Mouse (Mus musculus) kidney, embryonic 15.5 days (tissue): ENCODE measurements at regions not wholly inside any gene's neighbourhood (a gene's known extent, or its start where the extent isn't known, plus 50 kb on each side); places are given as distances from the start of the nearest gene placed in this dataset.
A peak's percentile ranks its signal among the peaks of the same experiment; 100 is the strongest.

Source experiments
- ATAC-seq: fragments of 200-750 bp; cut with Nextera tagmentation; replicated peaks from 2 replicates; pipeline ENCODE4 v1.8.0; 2017; ENCODE audit warnings: moderate TSS enrichment; ENCODE audit not compliant: low FRiP score
- H3K27ac ChIP-seq: fragments of 300-500 bp; sonication (generic); 2 replicates; pipeline ENCODE4 v1.5.1; 2015; ENCODE audit warnings: mild to moderate bottlenecking, inconsistent platforms
- H3K27me3 ChIP-seq: fragments of 300-500 bp; sonication (generic); 2 replicates; pipeline ENCODE4 v1.6.1; 2015; ENCODE audit warnings: inconsistent platforms
- H3K36me3 ChIP-seq: fragments of 300-500 bp; sonication (generic); 2 replicates; pipeline ENCODE4 v1.6.1; 2015; ENCODE audit warnings: inconsistent platforms
- H3K4me1 ChIP-seq: fragments of 300-500 bp; sonication (generic); 2 replicates; pipeline ENCODE4 v1.6.1; 2015; ENCODE audit warnings: inconsistent platforms
- H3K4me2 ChIP-seq: fragments of 300-500 bp; sonication (generic); 2 replicates; pipeline ENCODE4 v1.6.1; 2015; ENCODE audit warnings: moderate library complexity, mild to moderate bottlenecking, inconsistent platforms
- H3K4me3 ChIP-seq: fragments of 300-500 bp; sonication (generic); replicated peaks from 2 replicates; pipeline ENCODE4 v1.5.1; 2015; ENCODE audit warnings: mild to moderate bottlenecking, inconsistent platforms
- H3K9ac ChIP-seq: fragments of 300-500 bp; sonication (generic); 2 replicates; pipeline ENCODE4 v1.6.1; 2015; ENCODE audit warnings: mild to moderate bottlenecking, inconsistent platforms
- H3K9me3 ChIP-seq: fragments of 300-500 bp; sonication (generic); replicated peaks from 2 replicates; pipeline ENCODE4 v1.6.1; 2016; ENCODE audit warnings: inconsistent platforms
- WGBS: fragments of 180-500 bp; shearing (Covaris S2); methylation state at CpG from one replicate; pipeline ENCODE4 v1.1.7; 2015; ENCODE audit warnings: mixed read lengths; 5-methylcytosine and 5-hydroxymethylcytosine counted together

GRCm38 (mm10) chr1:144452141-144452540 lies 115.3 kb downstream of the Rgs21 start:
- Histone ChIP-seq H3K4me2 (no peak overlapping the region), H3K4me3 (no peak overlapping the region), H3K4me1 (no peaks in the 10 kb centered on the region), H3K9ac (no peak overlapping the region), H3K27ac (no peak overlapping the region), H3K27me3 (no peaks in the 10 kb centered on the region), H3K36me3 (no peaks in the 10 kb centered on the region), H3K9me3 (no peaks in the 10 kb centered on the region)
- no peak for ATAC-seq
- WGBS: 63% methylated on average over 1 of the region's 1 CpGs

- no peak overlapping the region for H3K27ac ChIP-seq
- 64% methylated on average over 1 of the region's 1 CpGs for WGBS
- H3K9ac ChIP-seq: no peak overlapping the region
- no peaks in the 10 kb centered on the region for H3K4me1 ChIP-seq
- H3K4me2 ChIP-seq: no peak overlapping the region
- H3K9me3 ChIP-seq: no peaks in the 10 kb centered on the region
- no peak overlapping the region for H3K4me3 ChIP-seq
- no peak for ATAC-seq
- H3K27me3 ChIP-seq: no peaks in the 10 kb centered on the region
- no peaks in the 10 kb centered on the region for H3K36me3 ChIP-seq
These were observed 115.7 kb downstream of the Rgs21 start for GRCm38 (mm10) chr1:144451731-144452130.

GRCm38 (mm10) chr1:144436617-144437016 lies 130.8 kb downstream of the Rgs21 start:
- no peak overlapping the region for H3K4me2 ChIP-seq
- 75% methylated on average over 2 of the region's 2 CpGs for WGBS
- no peak for ATAC-seq

GRCm38 (mm10) chr1:144432816-144433215 lies 134.7 kb downstream of the Rgs21 start:
- Histone ChIP-seq H3K4me1 (no peaks in the 10 kb centered on the region), H3K36me3 (no peaks in the 10 kb centered on the region), H3K4me2 (no peak overlapping the region), H3K4me3 (no peak overlapping the region), H3K27me3 (no peaks in the 10 kb centered on the region), H3K27ac (no peak overlapping the region), H3K9me3 (no peaks in the 10 kb centered on the region), H3K9ac (no peak overlapping the region)
- WGBS: 91% methylated on average over 2 of the region's 2 CpGs
- ATAC-seq: no peak

More at GRCm38 (mm10) chr1:144436617-144437016, 130.8 kb downstream of the Rgs21 start:
- no peaks in the 10 kb centered on the region for H3K36me3 ChIP-seq
- no peak overlapping the region for H3K9ac ChIP-seq
- no peak overlapping the region for H3K4me3 ChIP-seq
- H3K27ac ChIP-seq: no peak overlapping the region
- H3K9me3 ChIP-seq: no peaks in the 10 kb centered on the region
- no peaks in the 10 kb centered on the region for H3K27me3 ChIP-seq
- no peaks in the 10 kb centered on the region for H3K4me1 ChIP-seq

GRCm38 (mm10) chr1:144431535-144432276 lies 135.8 kb downstream of the Rgs21 start:
- no peaks in the 10 kb centered on the region for H3K9me3 ChIP-seq

GRCm38 (mm10) chr1:144421374-144421773 lies 146.1 kb downstream of the Rgs21 start:
- Histone ChIP-seq H3K4me2 (no peak overlapping the region), H3K4me3 (no peak overlapping the region), H3K36me3 (no peaks in the 10 kb centered on the region), H3K27ac (no peak overlapping the region), H3K9ac (no peak overlapping the region), H3K4me1 (no peaks in the 10 kb centered on the region), H3K9me3 (no peaks in the 10 kb centered on the region), H3K27me3 (no peaks in the 10 kb centered on the region)
- 86% methylated on average over 2 of the region's 2 CpGs for WGBS
- no peak for ATAC-seq

More at GRCm38 (mm10) chr1:144431535-144432276, 135.8 kb downstream of the Rgs21 start:
- no peaks in the 10 kb centered on the region for H3K4me1 ChIP-seq
- 84% methylated on average over 5 of the region's 5 CpGs for WGBS
- no peak overlapping the region for H3K27ac ChIP-seq
- no peaks in the 10 kb centered on the region for H3K36me3 ChIP-seq
- no peak overlapping the region for H3K4me3 ChIP-seq
- H3K9ac ChIP-seq: no peak overlapping the region
- H3K4me2 ChIP-seq: no peak overlapping the region
- no peaks in the 10 kb centered on the region for H3K27me3 ChIP-seq
- ATAC-seq: no peak

GRCm38 (mm10) chr1:144406387-144407383 lies 157.6 kb upstream of the Rgs1 start:
- Histone ChIP-seq H3K27ac (no peak overlapping the region), H3K36me3 (no peaks in the 10 kb centered on the region), H3K4me2 (no peak overlapping the region), H3K9me3 (no peaks in the 10 kb centered on the region), H3K4me1 (no peaks in the 10 kb centered on the region), H3K9ac (no peak overlapping the region), H3K27me3 (0 out of 2 replicates have a peak, but pooled peaks cover 3% of the 10 kb centered on the region), H3K4me3 (no peak overlapping the region)
- ATAC-seq: peak; percentile 89
- WGBS: 35% methylated on average over 14 of the region's 15 CpGs

GRCm38 (mm10) chr1:144405724-144406123 lies 156.7 kb upstream of the Rgs1 start:
- ATAC-seq: no peak
- no peaks in the 10 kb centered on the region for H3K4me1 ChIP-seq

GRCm38 (mm10) chr1:144405031-144405430 lies 156.0 kb upstream of the Rgs1 start:
- H3K36me3 ChIP-seq: no peaks in the 10 kb centered on the region
- whole genome bisulfite sequencing: 80% methylated on average over 3 of the region's 3 CpGs
- no peaks in the 10 kb centered on the region for H3K9me3 ChIP-seq
- no peak overlapping the region for H3K9ac ChIP-seq
- no peak overlapping the region for H3K27ac ChIP-seq
- H3K27me3 ChIP-seq: 0 out of 2 replicates have a peak, but pooled peaks cover 3% of the 10 kb centered on the region
- H3K4me2 ChIP-seq: no peak overlapping the region
- H3K4me3 ChIP-seq: no peak overlapping the region
- no peak for ATAC-seq
- no peaks in the 10 kb centered on the region for H3K4me1 ChIP-seq

More at GRCm38 (mm10) chr1:144405724-144406123, 156.7 kb upstream of the Rgs1 start:
- no peak overlapping the region for H3K4me2 ChIP-seq
- H3K36me3 ChIP-seq: no peaks in the 10 kb centered on the region
- no peaks in the 10 kb centered on the region for H3K9me3 ChIP-seq
- H3K9ac ChIP-seq: no peak overlapping the region
- no peak overlapping the region for H3K4me3 ChIP-seq
- H3K27ac ChIP-seq: no peak overlapping the region
- H3K27me3 ChIP-seq: 0 out of 2 replicates have a peak, but pooled peaks cover 3% of the 10 kb centered on the region

- ATAC-seq: no peak
- Histone ChIP-seq H3K4me2 (no peak overlapping the region), H3K27me3 (no peaks in the 10 kb centered on the region), H3K4me1 (no peaks in the 10 kb centered on the region), H3K4me3 (no peak overlapping the region), H3K9ac (no peak overlapping the region), H3K27ac (no peak overlapping the region), H3K9me3 (no peaks in the 10 kb centered on the region), H3K36me3 (no peaks in the 10 kb centered on the region)
- WGBS: 45% methylated on average over 3 of the region's 3 CpGs
These were observed 131.1 kb upstream of the Rgs1 start for GRCm38 (mm10) chr1:144379991-144380594.

- Histone ChIP-seq H3K27ac (no peak overlapping the region), H3K4me3 (no peak overlapping the region), H3K4me1 (no peaks in the 10 kb centered on the region), H3K9me3 (no peaks in the 10 kb centered on the region), H3K27me3 (no peaks in the 10 kb centered on the region), H3K36me3 (no peaks in the 10 kb centered on the region), H3K4me2 (no peak overlapping the region), H3K9ac (no peak overlapping the region)
- no peak for ATAC-seq
These were observed 125.1 kb upstream of the Rgs1 start for GRCm38 (mm10) chr1:144374121-144374520.

- Histone ChIP-seq H3K9me3 (no peaks in the 10 kb centered on the region), H3K4me1 (no peaks in the 10 kb centered on the region), H3K27me3 (no peaks in the 10 kb centered on the region), H3K36me3 (no peaks in the 10 kb centered on the region), H3K4me3 (no peak overlapping the region), H3K27ac (no peak overlapping the region), H3K4me2 (no peak overlapping the region), H3K9ac (no peak overlapping the region)
- WGBS: 57% methylated on average over 3 of the region's 3 CpGs
- ATAC-seq: peak; percentile 40; the same call in 1 of the 2 replicates
These were observed 118.5 kb upstream of the Rgs1 start for GRCm38 (mm10) chr1:144367492-144367891.
